Mouse (Mus musculus): ENCODE measurements around the gene Syk. TPM values are rescaled to one million over a fixed set of nuclear protein-coding genes. Genes with fewer than 3 reads are reported as not detected.

The Syk gene
- polyA plus RNA-seq, 1 experiment from 2014 or later: 1.6 TPM

GRCm38 (mm10) chr13:52646566-52646965 lies 63.6 kb downstream of the Syk start:
- Histone ChIP-seq H3K27ac (no peak overlapping the region), H3K27me3 (no peaks in the 10 kb centered on the region; the same call in 1 of the 2 replicates), H3K9ac (no peak overlapping the region), H3K4me2 (no peak overlapping the region), H3K36me3 (replicated peaks) (no peaks in the 10 kb centered on the region), H3K4me1 (no peaks in the 10 kb centered on the region), H3K9me3 (no peaks in the 10 kb centered on the region), H3K4me3 (replicated peaks) (no peak overlapping the region)
- ATAC-seq (ENCODE audit: low FRiP score): no peak
- WGBS: 89% methylated on average over 3 of the region's 3 CpGs

- Histone ChIP-seq H3K4me1 (no peaks in the 10 kb centered on the region), H3K36me3 (replicated peaks) (no peaks in the 10 kb centered on the region), H3K27ac (no peak overlapping the region), H3K4me2 (no peak overlapping the region), H3K9me3 (no peaks in the 10 kb centered on the region), H3K9ac (no peak overlapping the region), H3K27me3 (no peaks in the 10 kb centered on the region; the same call in 1 of the 2 replicates), H3K4me3 (replicated peaks) (no peak overlapping the region)
- 68% methylated on average over 11 of the region's 11 CpGs for WGBS
- ATAC-seq (ENCODE audit: low FRiP score): no peak
Observed at GRCm38 (mm10) chr13:52647996-52648712, 65.2 kb downstream of the Syk start.

- H3K9me3 ChIP-seq: no peaks in the 10 kb centered on the region
- no peak overlapping the region for H3K4me2 ChIP-seq
- no peak overlapping the region for H3K4me3 ChIP-seq (replicated peaks)
- H3K4me1 ChIP-seq: no peaks in the 10 kb centered on the region
- H3K27me3 ChIP-seq: no peaks in the 10 kb centered on the region; the same call in 1 of the 2 replicates
- 95% methylated on average over 6 of the region's 6 CpGs for WGBS
- no peak overlapping the region for H3K9ac ChIP-seq
- no peak overlapping the region for H3K27ac ChIP-seq
- H3K36me3 ChIP-seq (replicated peaks): no peaks in the 10 kb centered on the region
- no peak for ATAC-seq (ENCODE audit: low FRiP score)
Observed at GRCm38 (mm10) chr13:52649791-52650418, 66.9 kb downstream of the Syk start.

- H3K4me3 ChIP-seq (replicated peaks): no peak overlapping the region
- no peaks in the 10 kb centered on the region for H3K36me3 ChIP-seq (replicated peaks)
- ATAC-seq (ENCODE audit: low FRiP score): no peak
- no peak overlapping the region for H3K4me2 ChIP-seq
- no peaks in the 10 kb centered on the region for H3K4me1 ChIP-seq
- no peak overlapping the region for H3K9ac ChIP-seq
- no peak overlapping the region for H3K27ac ChIP-seq
- 60% methylated on average over 11 of the region's 12 CpGs for WGBS
- H3K27me3 ChIP-seq: peaks cover 10% of the 10 kb centered on the region
- no peaks in the 10 kb centered on the region for H3K9me3 ChIP-seq
Observed at GRCm38 (mm10) chr13:52651383-52652252, 68.6 kb downstream of the Syk start.

- Histone ChIP-seq H3K36me3 (replicated peaks) (no peaks in the 10 kb centered on the region), H3K9me3 (no peaks in the 10 kb centered on the region), H3K4me1 (no peaks in the 10 kb centered on the region), H3K9ac (no peak overlapping the region), H3K27me3 (peaks cover 16% of the 10 kb centered on the region), H3K27ac (no peak overlapping the region), H3K4me3 (replicated peaks) (no peak overlapping the region), H3K4me2 (no peak overlapping the region)
- WGBS: 88% methylated on average over 8 of the region's 8 CpGs
- no peak for ATAC-seq (ENCODE audit: low FRiP score)
Observed at GRCm38 (mm10) chr13:52652253-52652628, 69.3 kb downstream of the Syk start.

GRCm38 (mm10) chr13:52654081-52654829 lies 71.3 kb downstream of the Syk start:
- no peak overlapping the region for H3K4me2 ChIP-seq
- H3K9me3 ChIP-seq: no peaks in the 10 kb centered on the region
- H3K27ac ChIP-seq: no peak overlapping the region
- H3K9ac ChIP-seq: no peak overlapping the region
- ATAC-seq (ENCODE audit: low FRiP score): no peak
- H3K36me3 ChIP-seq (replicated peaks): no peaks in the 10 kb centered on the region
- H3K27me3 ChIP-seq: peaks cover 16% of the 10 kb centered on the region
- WGBS: 82% methylated on average over 12 of the region's 12 CpGs
- H3K4me3 ChIP-seq (replicated peaks): no peak overlapping the region
- H3K4me1 ChIP-seq: no peaks in the 10 kb centered on the region

- H3K4me2 ChIP-seq: no peak overlapping the region
- no peaks in the 10 kb centered on the region for H3K9me3 ChIP-seq
- no peak overlapping the region for H3K27ac ChIP-seq
- ATAC-seq (ENCODE audit: low FRiP score): no peak
- no peak overlapping the region for H3K4me3 ChIP-seq (replicated peaks)
- H3K9ac ChIP-seq: no peak overlapping the region
- no peaks in the 10 kb centered on the region for H3K36me3 ChIP-seq (replicated peaks)
- H3K4me1 ChIP-seq: no peaks in the 10 kb centered on the region
- WGBS: 50% methylated on average over 9 of the region's 9 CpGs
- peaks cover 16% of the 10 kb centered on the region for H3K27me3 ChIP-seq
Observed at GRCm38 (mm10) chr13:52654830-52655308, 71.9 kb downstream of the Syk start.

GRCm38 (mm10) chr13:52657966-52658365 lies 75.0 kb downstream of the Syk start:
- H3K4me3 ChIP-seq (replicated peaks): no peak overlapping the region
- H3K9ac ChIP-seq: no peak overlapping the region
- 0 out of 2 replicates have a peak, but pooled peaks cover 3% of the 10 kb centered on the region for H3K9me3 ChIP-seq
- WGBS: 93% methylated on average over 7 of the region's 7 CpGs
- H3K36me3 ChIP-seq (replicated peaks): no peaks in the 10 kb centered on the region
- H3K4me1 ChIP-seq: no peaks in the 10 kb centered on the region
- no peak overlapping the region for H3K4me2 ChIP-seq
- H3K27me3 ChIP-seq: peaks cover 16% of the 10 kb centered on the region
- ATAC-seq (ENCODE audit: low FRiP score): no peak
- no peak overlapping the region for H3K27ac ChIP-seq

- Histone ChIP-seq H3K36me3 (replicated peaks) (no peaks in the 10 kb centered on the region), H3K9me3 (0 out of 2 replicates have a peak, but pooled peaks cover 3% of the 10 kb centered on the region), H3K4me1 (no peaks in the 10 kb centered on the region), H3K4me3 (replicated peaks) (no peak overlapping the region), H3K27ac (no peak overlapping the region), H3K4me2 (no peak overlapping the region), H3K27me3 (peaks cover 16% of the 10 kb centered on the region), H3K9ac (no peak overlapping the region)
- ATAC-seq (ENCODE audit: low FRiP score): no peak; the same call in 1 of the 2 replicates
- 19% methylated on average over 8 of the region's 8 CpGs for WGBS
Observed at GRCm38 (mm10) chr13:52658477-52658876, 75.5 kb downstream of the Syk start.

- WGBS: 91% methylated on average over 11 of the region's 11 CpGs
- Histone ChIP-seq H3K27me3 (peaks cover 16% of the 10 kb centered on the region), H3K9ac (no peak overlapping the region), H3K4me1 (no peaks in the 10 kb centered on the region), H3K27ac (no peak overlapping the region), H3K4me2 (no peak overlapping the region), H3K9me3 (0 out of 2 replicates have a peak, but pooled peaks cover 3% of the 10 kb centered on the region), H3K4me3 (replicated peaks) (no peak overlapping the region), H3K36me3 (replicated peaks) (no peaks in the 10 kb centered on the region)
- ATAC-seq (ENCODE audit: low FRiP score): no peak
Observed at GRCm38 (mm10) chr13:52659171-52659665, 76.2 kb downstream of the Syk start.

GRCm38 (mm10) chr13:52669889-52670288 lies 86.9 kb downstream of the Syk start:
- Histone ChIP-seq H3K4me3 (replicated peaks) (no peak overlapping the region), H3K9ac (no peak overlapping the region), H3K4me2 (no peak overlapping the region), H3K4me1 (no peaks in the 10 kb centered on the region), H3K9me3 (no peaks in the 10 kb centered on the region), H3K27ac (no peak overlapping the region), H3K27me3 (no peaks in the 10 kb centered on the region), H3K36me3 (replicated peaks) (no peaks in the 10 kb centered on the region)
- WGBS: 64% methylated on average over 3 of the region's 3 CpGs
- no peak for ATAC-seq (ENCODE audit: low FRiP score)

Data from forebrain, embryonic 12.5 days (tissue).